Mouse (Mus musculus) spleen, postnatal 14 days (tissue): Measurements from ENCODE around the gene Pla2g1b.
A peak's percentile ranks its signal among the peaks of the same experiment; 100 is the strongest.
"Not testable (repeated sequence)": the region's sequence is repeated elsewhere in the genome, so short reads cannot be mapped to it uniquely, and the experiment has no call there.

ENCODE experiments used
- DNase-seq, 2 experiments: peaks; one replicate each; pipeline ENCODE4 v3.0.0; 2021 to 2022; ENCODE audit warnings: low spot score in 2 of 2

Pla2g1b gene

GRCm38 (mm10) chr5:115506454-115507201, 40.6 kb downstream of the Pla2g1b start, which contains the start of gene Pxn:
Gene Pxn (plus strand): TSS chr5:115506676.
- peak; percentile 88 to 95 for DNase-seq

- no peak for DNase-seq
Observed at GRCm38 (mm10) chr5:115507267-115507980, 41.4 kb downstream of the Pla2g1b start.

DNA sequence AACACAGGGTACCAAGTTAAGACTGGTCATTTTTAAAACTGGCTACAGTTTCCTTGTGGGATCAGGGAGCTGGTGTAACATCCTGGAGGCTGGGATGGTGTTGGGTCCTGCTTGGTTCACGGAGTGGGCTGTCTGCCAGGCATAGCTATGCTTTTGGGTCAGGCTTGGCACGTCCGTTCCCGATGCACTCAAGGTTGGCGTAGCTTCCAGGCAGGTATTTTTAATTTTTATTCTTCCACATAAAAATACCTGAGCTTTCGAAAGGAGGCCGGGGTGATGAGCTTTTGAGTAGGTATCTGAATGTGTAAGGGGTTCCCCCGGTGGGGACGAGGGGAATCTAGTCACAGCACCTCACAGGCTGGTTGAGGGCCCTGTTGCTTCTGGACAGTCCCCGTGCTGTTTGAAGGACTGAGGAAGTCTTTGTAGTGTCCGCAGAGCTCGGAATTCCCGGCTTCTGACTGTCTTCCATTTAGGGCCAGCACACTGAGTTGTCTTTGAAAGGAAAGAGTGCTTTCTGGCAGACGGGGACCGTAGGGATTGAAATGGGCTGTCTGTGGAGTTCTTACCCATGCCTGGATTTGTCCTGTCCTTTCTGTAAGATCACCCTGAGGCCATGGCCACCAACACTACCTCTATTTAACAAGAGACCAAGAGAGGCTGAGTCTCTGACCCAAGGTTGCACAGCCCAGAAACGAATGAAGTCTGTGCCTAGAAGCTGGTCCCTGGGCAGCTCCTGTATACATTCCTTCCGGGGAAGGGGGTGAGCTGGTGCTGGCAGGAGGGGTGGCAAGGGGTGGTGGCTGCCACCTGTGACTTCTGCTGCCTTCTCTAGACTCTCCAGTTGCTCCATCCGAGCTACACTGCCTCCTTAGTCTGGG, 42.2 kb downstream of the Pla2g1b start:
- DNase-seq: no peak

DNA sequence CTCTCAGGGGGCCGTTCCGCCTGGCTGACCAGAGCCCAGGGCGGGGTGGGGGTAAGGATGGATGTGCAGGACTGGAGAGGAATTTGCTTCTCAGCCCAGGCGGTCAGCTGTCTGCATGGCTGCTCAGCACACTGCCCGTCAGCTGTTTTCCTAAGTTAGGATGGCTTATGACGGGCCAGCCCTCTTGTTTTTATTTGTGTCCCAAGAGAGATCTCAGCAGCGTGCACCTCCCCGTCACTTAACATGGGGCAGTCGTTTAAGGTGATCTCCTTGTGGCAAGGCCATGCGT, 42.7 kb downstream of the Pla2g1b start:
- DNase-seq: no peak

- DNase-seq: no peak
Observed at GRCm38 (mm10) chr5:115509321-115509761, 43.3 kb downstream of the Pla2g1b start.

DNA sequence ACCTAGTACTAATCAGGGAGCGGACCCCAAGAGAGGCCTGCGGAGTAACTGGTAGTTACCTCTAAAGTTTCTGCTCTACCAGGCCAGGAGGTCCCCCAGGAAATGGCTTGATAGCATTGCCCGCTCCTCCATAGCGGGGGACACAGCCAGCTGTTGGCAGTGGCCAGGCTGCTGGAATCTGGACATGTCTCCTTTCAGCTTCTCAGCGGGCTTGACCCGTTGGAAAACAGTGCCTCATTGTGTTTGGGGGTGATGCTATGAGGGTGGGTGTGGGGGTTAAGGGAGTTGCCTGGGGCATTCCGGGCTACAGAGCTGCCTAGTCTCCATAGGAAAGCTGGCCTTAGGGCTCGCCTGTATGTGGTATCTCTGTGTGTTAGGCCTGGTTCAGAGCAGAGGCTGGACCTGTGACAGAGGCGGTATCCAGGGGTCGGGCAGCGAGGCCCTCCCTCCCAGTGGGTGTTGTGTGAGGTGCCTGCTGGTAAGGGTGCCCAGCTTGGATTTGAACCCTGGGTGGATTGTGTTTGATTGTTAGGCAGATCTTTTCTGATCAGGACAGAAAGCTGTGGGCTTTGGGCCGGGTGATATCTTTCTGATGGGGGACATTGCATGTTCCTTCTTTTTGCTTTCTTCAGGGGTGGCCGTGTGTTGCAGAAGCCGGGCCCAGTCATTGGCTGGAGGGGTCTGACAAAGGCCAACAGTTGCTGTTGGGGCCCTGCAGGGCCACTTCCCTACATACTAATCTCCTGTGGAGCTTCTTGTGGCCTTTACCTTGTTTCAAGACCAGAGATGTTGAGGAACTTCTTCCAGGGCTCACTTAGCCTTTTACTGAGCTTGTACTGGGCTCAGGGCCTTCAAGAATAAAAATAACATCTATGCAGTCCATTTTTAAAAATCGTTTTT, 44.0 kb downstream of the Pla2g1b start:
- DNase-seq: no peak

DNA sequence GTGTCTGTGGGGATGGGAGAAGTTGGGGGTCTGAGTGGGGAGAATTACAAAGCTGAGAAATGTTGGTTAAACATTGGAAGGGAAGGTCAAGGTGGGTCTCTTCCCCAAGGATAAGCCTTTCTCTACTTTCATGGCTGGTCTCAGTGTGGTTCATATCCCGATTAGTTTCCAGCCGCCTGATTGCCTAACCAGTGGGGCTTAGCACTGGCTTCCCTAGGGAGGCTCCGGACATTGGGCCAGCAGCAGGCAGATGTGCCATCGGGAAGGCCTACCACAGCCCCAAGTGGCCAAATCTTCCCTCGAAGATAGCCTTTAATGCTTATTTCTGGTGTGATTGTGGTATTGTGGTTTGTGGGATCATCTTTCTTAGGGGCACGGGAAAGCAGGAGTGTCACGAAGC, 46.3 kb downstream of the Pla2g1b start:
- no peak for DNase-seq

DNA sequence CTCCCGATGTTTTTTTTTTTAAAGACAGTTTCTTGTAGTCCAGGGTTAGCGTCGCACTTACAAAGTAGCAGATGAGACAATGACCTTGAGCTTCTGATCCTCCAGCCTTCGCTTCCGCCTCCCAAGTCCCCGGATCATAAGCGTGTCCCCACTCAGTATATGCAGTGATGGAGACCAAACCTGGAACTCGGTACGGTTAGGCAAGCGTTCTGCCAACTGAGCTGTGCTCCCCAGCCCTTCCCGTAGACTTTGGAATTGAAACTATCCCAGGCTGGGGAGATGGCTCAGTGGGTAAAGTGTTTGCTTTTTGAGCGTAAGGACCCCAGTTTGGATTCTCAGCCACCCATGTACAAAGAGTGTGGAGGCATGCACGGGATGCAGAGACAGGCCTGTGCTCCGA, 47.2 kb downstream of the Pla2g1b start:
- DNase-seq: no peak

GRCm38 (mm10) chr5:115513721-115514120, 47.7 kb downstream of the Pla2g1b start:
- no peak for DNase-seq

- no peak for DNase-seq
Observed at GRCm38 (mm10) chr5:115514346-115514745, 48.3 kb downstream of the Pla2g1b start.

- DNase-seq: no peak
Observed at GRCm38 (mm10) chr5:115514896-115515587, 49.0 kb downstream of the Pla2g1b start.

- no peak for DNase-seq
Observed at GRCm38 (mm10) chr5:115516081-115516907, 50.2 kb downstream of the Pla2g1b start.

DNA sequence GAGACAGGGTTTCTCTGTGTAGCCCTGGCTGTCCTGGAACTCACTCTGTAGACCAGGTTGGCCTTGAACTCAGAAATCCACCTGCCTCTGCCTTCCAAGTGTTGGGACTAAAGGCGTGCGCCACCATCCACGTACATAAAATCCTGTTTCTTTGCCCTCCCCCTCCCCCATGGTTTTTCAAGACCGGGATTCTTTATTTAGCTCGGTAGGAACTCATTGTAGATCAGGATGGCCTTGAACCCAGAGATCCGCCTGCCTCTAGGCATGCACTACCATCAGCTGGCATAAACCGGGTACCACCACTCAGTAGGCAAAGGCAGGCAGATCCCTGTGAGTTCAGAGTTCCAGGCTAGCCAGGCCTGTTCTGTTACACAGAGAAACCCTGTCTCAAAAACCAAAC, 50.8 kb downstream of the Pla2g1b start:
- DNase-seq: no peak

DNA sequence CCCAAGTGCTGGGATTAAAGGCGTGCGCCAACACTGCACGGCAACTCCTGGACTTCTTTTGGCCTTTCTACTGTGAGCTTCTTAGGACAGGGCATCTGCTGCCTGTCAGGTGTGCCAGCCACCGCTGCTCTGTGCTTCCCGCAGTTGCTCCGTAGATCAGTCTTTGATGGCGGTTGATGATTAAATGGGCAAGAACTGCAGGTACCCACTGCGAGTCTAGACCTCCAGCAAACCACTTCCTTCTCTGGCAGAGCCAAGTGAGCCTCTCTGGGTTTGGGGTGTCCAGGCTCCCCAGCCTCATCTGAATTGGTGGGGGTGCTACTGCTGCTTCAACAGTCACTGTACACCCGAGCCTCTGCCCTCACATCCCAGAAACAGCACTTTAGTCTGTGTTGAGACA, 51.4 kb downstream of the Pla2g1b start:
- DNase-seq: no peak

GRCm38 (mm10) chr5:115518214-115518613, 52.2 kb downstream of the Pla2g1b start:
- DNase-seq: not testable (repeated sequence)

DNA sequence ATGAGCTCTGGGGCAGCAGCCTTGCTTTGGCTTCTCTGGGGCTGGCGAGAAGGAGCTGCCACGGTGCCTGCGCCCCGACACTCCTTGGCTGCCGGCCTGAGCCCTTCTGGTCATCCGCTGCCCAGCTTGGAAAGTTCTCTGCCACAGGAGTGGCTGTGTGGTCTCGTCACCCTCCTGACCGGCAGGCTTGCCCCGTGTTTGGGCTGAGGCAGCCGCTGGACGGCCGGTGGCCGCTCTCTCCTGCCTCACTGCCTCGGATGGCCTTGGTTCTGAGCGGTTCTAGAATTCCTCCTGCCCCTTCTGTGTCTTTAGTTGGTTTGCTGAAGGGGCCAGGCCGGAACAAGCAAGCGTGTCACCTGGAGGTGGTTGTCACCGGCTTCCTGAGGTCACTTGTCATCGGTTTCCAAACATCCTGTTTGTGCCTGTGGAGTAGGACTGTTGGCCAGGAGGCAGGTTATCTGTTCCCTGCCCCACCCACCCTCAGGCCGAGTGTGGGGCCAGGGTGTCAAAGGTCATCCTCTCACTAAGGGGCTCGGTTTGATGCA, 54.3 kb downstream of the Pla2g1b start:
- DNase-seq: no peak

DNA sequence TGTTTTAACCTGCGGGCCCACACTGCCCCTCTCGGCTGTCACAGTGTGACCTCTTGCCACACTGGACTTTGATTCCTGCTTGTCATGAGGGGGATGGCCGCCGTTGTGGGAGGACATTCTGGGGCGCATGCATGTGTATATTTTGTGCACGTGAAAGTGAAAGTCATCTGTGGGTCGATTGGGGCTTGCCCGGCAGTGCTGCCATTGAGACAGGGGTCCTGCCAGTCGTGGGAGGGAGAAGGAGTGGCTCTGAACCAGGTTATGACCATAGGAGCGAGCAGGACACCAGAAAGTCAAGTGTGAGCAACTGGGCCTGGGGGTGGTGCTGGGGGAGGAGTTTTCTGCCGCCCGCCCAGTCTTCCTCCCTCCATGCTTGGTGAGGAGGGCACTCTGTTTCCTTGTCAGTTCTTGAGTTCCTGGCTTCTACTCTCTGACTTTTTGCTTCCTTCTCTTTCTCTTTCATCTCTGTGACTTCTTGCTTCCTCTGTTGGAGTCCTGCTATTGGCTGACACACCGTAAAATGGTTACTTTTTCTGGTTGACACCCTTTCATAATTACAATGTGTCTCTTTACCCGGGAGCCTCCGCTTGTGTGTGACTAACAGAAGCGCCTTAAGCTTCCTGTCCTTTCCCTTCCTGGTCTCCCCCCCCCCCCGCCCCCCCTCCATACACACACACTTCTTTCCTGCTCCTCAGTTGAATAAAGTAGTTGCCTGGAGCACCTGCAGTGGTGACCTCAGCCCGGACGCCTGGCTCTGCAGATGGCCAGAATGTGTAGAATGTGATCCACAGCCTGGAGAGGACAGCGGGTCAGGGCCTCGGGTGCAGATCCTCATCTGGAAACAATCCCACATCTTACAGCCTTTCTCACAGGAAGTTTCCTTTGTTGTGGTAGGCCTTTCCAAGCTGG, 55.7 kb downstream of the Pla2g1b start:
- no peak for DNase-seq

GRCm38 (mm10) chr5:115522531-115522930, 56.5 kb downstream of the Pla2g1b start:
- no peak for DNase-seq
